Mouse (Mus musculus) forebrain, embryonic 12.5 days (tissue): ENCODE data around the gene Angpt4. TPM values are rescaled to one million over a fixed set of nuclear protein-coding genes. Genes with fewer than 3 reads are reported as not detected.

ENCODE experiments used
- ATAC-seq: fragments of 200-750 bp; cut with Nextera tagmentation; 2 replicates; pipeline ENCODE4 v1.8.0; 2017; ENCODE audit warnings: moderate TSS enrichment; ENCODE audit not compliant: low FRiP score
- H3K27ac ChIP-seq: fragments of 300-500 bp; sonication (generic); 2 replicates; pipeline ENCODE4 v1.5.1; 2016; ENCODE audit warnings: mild to moderate bottlenecking
- H3K27me3 ChIP-seq: fragments of 300-500 bp; sonication (generic); 2 replicates; pipeline ENCODE4 v1.6.1; 2016; ENCODE audit warnings: mild to moderate bottlenecking
- H3K36me3 ChIP-seq: fragments of 300-500 bp; sonication (generic); replicated peaks from 2 replicates; pipeline ENCODE4 v1.6.1; 2016; ENCODE audit warnings: mild to moderate bottlenecking
- H3K4me1 ChIP-seq: fragments of 300-500 bp; sonication (generic); 2 replicates; pipeline ENCODE4 v1.6.1; 2016
- H3K4me2 ChIP-seq: fragments of 300-500 bp; sonication (generic); 2 replicates; pipeline ENCODE4 v1.6.1; 2016; ENCODE audit warnings: mild to moderate bottlenecking, moderate library complexity
- H3K4me3 ChIP-seq: fragments of 300-500 bp; sonication (generic); replicated peaks from 2 replicates; pipeline ENCODE4 v1.5.1; 2016; ENCODE audit warnings: mild to moderate bottlenecking
- H3K9ac ChIP-seq: fragments of 300-500 bp; sonication (generic); 2 replicates; pipeline ENCODE4 v1.6.1; 2016; ENCODE audit warnings: mild to moderate bottlenecking
- H3K9me3 ChIP-seq: fragments of 300-500 bp; sonication (generic); 2 replicates; pipeline ENCODE4 v1.6.1; 2016
- WGBS: fragments of 180-500 bp; shearing (Covaris S2); methylation state at CpG from one replicate; pipeline ENCODE4 v1.1.7; 2016; 5-methylcytosine and 5-hydroxymethylcytosine counted together
- polyA plus RNA-seq: library from polyadenylated mRNA; unstranded; fragments of >200 nt; fragmentation: Nextera tagmentation; extraction: Ambion mirVana; gene quantifications from 2 replicates; pipeline ENCODE4 v1.2.1, GENCODE M21; 2016

Gene Angpt4
- polyA plus RNA-seq, 1 experiment from 2014 or later = 0.10 TPM

DNA sequence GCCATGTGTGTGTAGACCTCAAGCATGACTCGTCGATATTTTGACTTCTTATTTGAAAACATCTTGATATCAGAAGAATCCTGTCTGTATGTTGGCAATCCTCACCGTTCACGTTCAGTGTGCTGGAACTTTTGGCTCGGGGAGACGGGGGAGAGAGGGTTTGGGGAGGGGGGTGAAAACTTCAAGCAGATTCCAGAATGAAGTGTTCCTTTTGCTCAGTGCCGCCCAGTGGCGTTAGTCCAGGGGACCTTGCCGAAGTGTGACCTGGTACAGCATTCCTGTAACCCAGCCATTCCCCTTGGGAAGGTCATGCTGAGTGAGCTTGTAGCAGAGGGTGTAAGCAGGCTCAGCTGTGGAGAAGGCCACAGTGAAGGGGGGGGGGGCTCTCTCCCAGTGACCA lies 8.1 kb downstream of the Angpt4 start:
- no peak overlapping the region for H3K9ac ChIP-seq
- peaks cover 11% of the 10 kb centered on the region; the same call in 1 of the 2 replicates for H3K4me1 ChIP-seq
- no peak overlapping the region for H3K27ac ChIP-seq
- 73% methylated on average over 9 of the region's 9 CpGs for WGBS
- H3K27me3 ChIP-seq = 0 out of 2 replicates have a peak, but pooled peaks cover 4% of the 10 kb centered on the region
- H3K4me2 ChIP-seq = no peak overlapping the region
- H3K36me3 ChIP-seq = no peaks in the 10 kb centered on the region
- H3K4me3 ChIP-seq = no peak overlapping the region
- no peaks in the 10 kb centered on the region for H3K9me3 ChIP-seq
- ATAC-seq = no peak

DNA sequence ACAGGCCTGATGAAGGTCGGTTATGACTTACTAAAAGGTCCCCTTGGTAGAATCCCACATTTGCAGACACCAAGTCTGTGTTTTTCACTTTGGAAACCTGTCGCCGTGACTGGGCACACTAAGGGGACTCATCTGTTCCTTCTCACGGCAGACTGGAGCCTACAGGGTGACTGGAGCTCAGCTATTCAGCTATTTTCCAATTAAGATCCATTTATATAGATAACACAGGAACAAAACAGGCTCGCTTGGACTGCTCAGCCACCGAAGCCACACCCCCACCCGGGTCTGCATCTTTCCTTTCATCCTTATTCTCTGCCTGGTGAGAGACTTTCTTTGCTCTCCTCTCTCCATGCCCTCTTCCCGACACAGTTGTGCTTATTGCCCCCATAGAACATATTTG lies 10.1 kb downstream of the Angpt4 start:
- no peaks in the 10 kb centered on the region for H3K36me3 ChIP-seq
- no peak overlapping the region for H3K4me3 ChIP-seq
- 0 out of 2 replicates have a peak, but pooled peaks cover 4% of the 10 kb centered on the region for H3K27me3 ChIP-seq
- no peak overlapping the region for H3K4me2 ChIP-seq
- 54% methylated on average over 8 of the region's 8 CpGs for WGBS
- no peak overlapping the region for H3K27ac ChIP-seq
- no peak overlapping the region for H3K9ac ChIP-seq
- H3K9me3 ChIP-seq = no peaks in the 10 kb centered on the region
- no peak for ATAC-seq
- peaks cover 8% of the 10 kb centered on the region; the same call in 1 of the 2 replicates for H3K4me1 ChIP-seq

DNA sequence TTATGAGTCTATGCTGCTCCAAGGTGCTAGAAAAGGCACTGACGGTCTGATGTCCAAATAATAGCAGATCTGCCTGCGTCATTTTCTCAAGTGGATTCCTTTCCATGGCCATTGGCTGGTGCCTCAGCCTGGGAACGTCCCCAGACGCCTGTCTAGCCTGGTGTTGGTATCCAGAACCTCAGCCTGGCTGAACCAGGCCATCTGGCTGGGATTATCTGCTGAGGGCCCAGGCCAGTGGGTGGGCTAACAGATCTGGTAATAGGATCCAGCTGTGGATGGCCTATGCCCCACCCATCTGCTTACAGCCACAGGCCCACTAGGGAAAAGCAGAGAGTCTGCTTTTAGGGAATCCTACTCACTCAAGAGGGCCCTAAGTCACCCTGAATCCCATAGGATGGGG lies 10.6 kb downstream of the Angpt4 start:
- Histone ChIP-seq H3K36me3 (no peaks in the 10 kb centered on the region), H3K4me2 (no peak overlapping the region), H3K4me1 (peaks cover 7% of the 10 kb centered on the region; the same call in 1 of the 2 replicates), H3K27ac (no peak overlapping the region), H3K4me3 (no peak overlapping the region), H3K27me3 (0 out of 2 replicates have a peak, but pooled peaks cover 4% of the 10 kb centered on the region), H3K9ac (no peak overlapping the region), H3K9me3 (no peaks in the 10 kb centered on the region)
- ATAC-seq = no peak
- WGBS = 55% methylated on average over 4 of the region's 4 CpGs

DNA sequence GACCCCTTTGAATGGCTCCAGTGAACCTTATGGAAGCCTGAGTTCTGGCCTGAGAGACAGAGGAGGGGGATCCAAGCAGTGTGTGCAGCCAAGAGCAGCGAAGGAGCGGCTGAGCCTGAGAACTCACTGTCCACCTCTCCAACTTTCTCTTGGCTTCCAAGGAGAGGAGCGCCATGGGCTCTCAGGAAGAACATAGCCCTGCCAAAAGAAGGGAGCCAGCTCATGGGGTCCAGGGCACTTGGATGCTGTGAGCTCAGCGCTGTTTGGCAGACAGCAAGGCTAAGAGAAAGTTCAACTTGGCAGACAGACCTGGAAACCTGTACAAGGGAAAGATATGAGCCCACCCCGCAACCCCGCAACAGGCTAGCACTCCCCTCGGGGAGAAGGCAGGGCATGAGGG lies 13.3 kb downstream of the Angpt4 start:
- H3K4me3 ChIP-seq = no peak overlapping the region
- no peaks in the 10 kb centered on the region for H3K9me3 ChIP-seq
- H3K36me3 ChIP-seq = no peaks in the 10 kb centered on the region
- no peak overlapping the region for H3K4me2 ChIP-seq
- no peak for ATAC-seq
- no peak overlapping the region for H3K27ac ChIP-seq
- WGBS = 84% methylated on average over 7 of the region's 7 CpGs
- H3K9ac ChIP-seq = no peak overlapping the region
- peaks cover 7% of the 10 kb centered on the region; the same call in 1 of the 2 replicates for H3K4me1 ChIP-seq
- no peaks in the 10 kb centered on the region for H3K27me3 ChIP-seq

DNA sequence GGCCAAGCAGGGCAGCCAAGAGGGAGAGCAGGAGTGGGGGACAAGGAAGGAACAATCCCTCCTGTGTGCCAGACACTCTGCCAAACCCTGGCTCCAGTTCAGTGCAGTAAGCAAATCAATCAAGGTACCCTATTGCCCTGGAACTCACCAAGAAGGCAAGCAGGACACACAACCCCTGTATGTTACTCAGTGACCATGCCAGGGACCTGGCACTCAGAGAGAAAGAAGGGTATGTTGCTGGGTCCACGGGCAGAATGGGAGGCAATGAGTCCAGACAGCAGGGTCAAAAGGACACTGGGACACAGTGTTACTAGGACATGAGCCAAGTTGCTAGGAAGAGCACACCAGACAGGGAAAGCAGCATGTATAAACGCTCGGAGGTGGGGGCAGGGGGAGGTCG lies 14.7 kb downstream of the Angpt4 start:
- Histone ChIP-seq H3K9ac (no peak overlapping the region), H3K36me3 (no peaks in the 10 kb centered on the region), H3K27me3 (no peaks in the 10 kb centered on the region), H3K4me3 (no peak overlapping the region), H3K4me1 (peaks cover 7% of the 10 kb centered on the region; the same call in 1 of the 2 replicates), H3K27ac (no peak overlapping the region), H3K4me2 (no peak overlapping the region), H3K9me3 (no peaks in the 10 kb centered on the region)
- WGBS = 80% methylated on average over 4 of the region's 4 CpGs
- no peak for ATAC-seq

DNA sequence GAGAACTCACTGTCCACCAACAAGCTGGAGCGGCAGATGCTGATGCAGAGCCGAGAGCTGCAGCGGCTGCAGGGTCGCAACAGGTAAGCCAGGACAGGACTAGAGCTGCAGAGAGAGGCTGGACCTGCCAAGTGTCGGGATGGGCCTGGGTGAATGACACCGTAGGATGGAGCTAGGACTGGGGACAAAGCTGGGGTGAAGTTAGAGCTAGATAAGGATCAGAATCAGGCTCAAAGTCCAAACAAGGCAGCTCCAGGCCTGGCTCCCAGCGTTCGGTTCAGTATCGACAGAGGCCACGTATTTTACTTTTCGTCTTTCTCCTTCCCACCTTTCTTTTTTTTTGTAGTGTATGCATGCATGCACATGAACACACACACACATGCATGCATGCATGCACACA lies 16.1 kb downstream of the Angpt4 start:
- WGBS = 90% methylated on average over 11 of the region's 11 CpGs
- no peaks in the 10 kb centered on the region for H3K4me1 ChIP-seq
- no peak overlapping the region for H3K27ac ChIP-seq
- H3K27me3 ChIP-seq = no peaks in the 10 kb centered on the region
- no peak overlapping the region for H3K4me3 ChIP-seq
- ATAC-seq = no peak
- no peaks in the 10 kb centered on the region for H3K36me3 ChIP-seq
- no peaks in the 10 kb centered on the region for H3K9me3 ChIP-seq
- H3K9ac ChIP-seq = no peak overlapping the region
- no peak overlapping the region for H3K4me2 ChIP-seq

DNA sequence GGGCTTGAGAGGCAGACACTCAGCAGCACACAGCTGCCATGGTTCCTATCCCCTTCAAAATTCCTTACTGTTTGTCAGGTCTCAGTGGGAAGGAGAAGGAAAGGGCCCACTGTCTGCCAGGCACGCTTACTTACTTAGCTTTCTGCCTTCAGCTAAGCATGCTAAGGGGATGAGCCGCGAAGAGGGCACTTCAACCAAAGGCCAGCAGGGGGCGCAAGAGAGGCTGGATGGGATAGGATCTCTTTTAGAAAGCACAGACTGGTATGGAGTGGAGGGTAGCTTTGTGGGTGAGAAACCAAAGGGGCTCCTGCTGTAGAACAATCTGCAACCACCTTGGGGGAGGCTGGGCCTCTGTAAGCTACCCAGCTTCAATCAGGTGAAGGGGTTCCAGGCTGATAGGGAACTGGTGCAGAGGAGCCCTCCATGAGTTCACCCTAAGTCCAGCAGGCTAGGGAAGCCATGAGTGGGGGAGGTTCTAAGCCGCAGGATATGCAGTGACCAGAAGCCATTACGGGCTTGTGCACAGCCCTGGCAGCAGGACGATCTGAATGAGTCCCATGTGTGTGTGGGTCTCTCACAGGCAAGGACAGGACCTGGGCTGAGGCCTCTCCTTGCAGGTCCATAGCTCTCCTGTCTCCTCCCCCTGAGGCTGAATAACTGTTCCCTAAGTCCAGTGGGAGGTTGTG lies 19.5 kb downstream of the Angpt4 start:
- ATAC-seq = peak; percentile 39; the same call in 1 of the 2 replicates
- 36% methylated on average over 7 of the region's 7 CpGs for WGBS

DNA sequence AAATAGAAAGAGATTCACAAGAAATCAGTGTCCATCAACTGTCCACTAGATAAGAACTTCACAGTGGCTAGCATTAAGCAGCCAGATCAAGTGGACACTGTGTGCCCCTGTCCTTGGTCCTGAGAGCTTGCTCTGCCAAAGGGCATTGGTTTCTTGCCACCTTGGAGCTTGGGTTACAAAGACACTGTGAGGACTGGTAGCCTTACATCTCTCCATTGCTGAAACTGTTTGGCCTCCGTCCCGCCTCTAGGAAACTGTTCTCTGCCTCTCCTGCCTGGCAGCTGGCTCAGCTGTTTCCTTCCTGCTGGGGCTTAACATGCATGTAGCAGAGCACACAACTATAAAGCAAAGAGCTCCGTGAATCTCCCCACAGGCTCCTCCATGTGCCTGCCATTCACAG lies 26.9 kb downstream of the Angpt4 start:
- no peaks in the 10 kb centered on the region for H3K36me3 ChIP-seq
- 0 out of 2 replicates have a peak, but pooled peaks cover 5% of the 10 kb centered on the region for H3K27me3 ChIP-seq
- H3K27ac ChIP-seq = no peak overlapping the region
- 71% methylated on average over 3 of the region's 3 CpGs for WGBS
- no peak overlapping the region for H3K4me2 ChIP-seq
- peaks cover 6% of the 10 kb centered on the region; the same call in 1 of the 2 replicates for H3K4me1 ChIP-seq
- H3K4me3 ChIP-seq = no peak overlapping the region
- no peak for ATAC-seq
- no peak overlapping the region for H3K9ac ChIP-seq
- no peaks in the 10 kb centered on the region for H3K9me3 ChIP-seq

More for the DNA sequence above, 19.5 kb downstream of the Angpt4 start:
- no peaks in the 10 kb centered on the region for H3K4me1 ChIP-seq
- no peaks in the 10 kb centered on the region for H3K36me3 ChIP-seq
- H3K4me3 ChIP-seq = no peak overlapping the region
- H3K9me3 ChIP-seq = no peaks in the 10 kb centered on the region
- H3K27me3 ChIP-seq = no peaks in the 10 kb centered on the region
- no peak overlapping the region for H3K4me2 ChIP-seq
- no peak overlapping the region for H3K9ac ChIP-seq
- H3K27ac ChIP-seq = no peak overlapping the region

DNA sequence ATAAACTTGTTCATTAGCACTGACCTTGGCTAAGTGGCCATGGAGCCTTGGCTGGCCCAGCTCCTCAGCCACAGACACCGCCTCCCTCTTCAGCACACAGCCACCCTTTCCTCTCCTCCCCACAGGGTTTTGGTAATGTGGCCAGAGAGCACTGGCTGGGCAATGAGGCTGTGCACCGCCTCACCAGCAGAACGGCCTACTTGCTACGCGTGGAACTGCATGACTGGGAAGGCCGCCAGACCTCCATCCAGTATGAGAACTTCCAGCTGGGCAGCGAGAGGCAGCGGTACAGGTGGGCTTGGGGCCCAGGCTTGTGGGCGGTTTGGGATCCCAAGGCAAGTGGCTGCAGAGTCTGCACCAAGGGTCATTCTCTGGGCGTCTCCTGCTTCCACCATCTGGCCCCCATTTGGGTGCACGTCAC lies 27.8 kb downstream of the Angpt4 start:
- no peak for ATAC-seq
- Histone ChIP-seq H3K9ac (no peak overlapping the region), H3K4me3 (no peak overlapping the region), H3K4me2 (no peak overlapping the region), H3K27ac (no peak overlapping the region), H3K4me1 (peaks cover 6% of the 10 kb centered on the region; the same call in 1 of the 2 replicates), H3K27me3 (0 out of 2 replicates have a peak, but pooled peaks cover 6% of the 10 kb centered on the region), H3K9me3 (no peaks in the 10 kb centered on the region), H3K36me3 (no peaks in the 10 kb centered on the region)
- 74% methylated on average over 11 of the region's 11 CpGs for WGBS

DNA sequence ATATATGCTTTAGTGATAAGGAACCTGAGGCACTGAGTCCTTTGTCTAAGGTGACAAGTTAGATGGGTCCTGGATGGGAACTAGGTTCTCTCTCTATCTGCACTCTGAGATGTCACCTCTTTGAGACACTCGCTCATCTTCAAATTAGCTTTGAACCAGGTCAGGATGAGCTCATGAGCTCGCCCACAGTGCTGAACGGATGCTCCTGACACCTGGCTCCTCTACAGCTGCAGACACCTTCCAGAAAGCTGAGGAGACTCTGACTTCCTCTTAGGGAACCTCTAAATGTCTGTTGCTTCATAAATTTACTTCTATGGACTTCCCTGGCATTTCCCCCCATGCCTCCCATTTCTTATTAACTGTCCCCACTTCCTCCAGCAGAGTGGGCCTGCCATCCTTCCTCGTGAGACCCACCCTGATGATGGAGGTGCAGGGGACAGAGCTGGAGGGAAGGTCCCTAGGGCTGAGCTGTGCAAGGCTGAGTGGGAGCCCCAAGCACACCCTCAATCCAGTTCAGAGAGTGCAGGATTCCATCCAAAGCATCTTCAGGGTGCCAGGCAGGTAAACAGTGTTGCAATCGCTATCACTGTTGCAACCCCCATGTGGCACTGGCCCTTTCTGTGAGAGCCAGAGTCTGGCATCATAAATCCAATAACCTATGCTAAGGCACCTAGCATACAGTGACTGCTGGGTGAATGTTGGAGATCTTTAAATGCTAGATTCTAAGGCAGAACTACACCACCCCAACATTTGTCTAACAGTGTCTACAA lies 28.8 kb downstream of the Angpt4 start:
- Histone ChIP-seq H3K4me2 (no peak overlapping the region), H3K36me3 (no peaks in the 10 kb centered on the region), H3K9ac (no peak overlapping the region), H3K4me3 (no peak overlapping the region), H3K27me3 (0 out of 2 replicates have a peak, but pooled peaks cover 6% of the 10 kb centered on the region), H3K4me1 (peaks cover 6% of the 10 kb centered on the region; the same call in 1 of the 2 replicates), H3K27ac (no peak overlapping the region), H3K9me3 (no peaks in the 10 kb centered on the region)
- no peak for ATAC-seq
- WGBS = 87% methylated on average over 5 of the region's 5 CpGs

DNA sequence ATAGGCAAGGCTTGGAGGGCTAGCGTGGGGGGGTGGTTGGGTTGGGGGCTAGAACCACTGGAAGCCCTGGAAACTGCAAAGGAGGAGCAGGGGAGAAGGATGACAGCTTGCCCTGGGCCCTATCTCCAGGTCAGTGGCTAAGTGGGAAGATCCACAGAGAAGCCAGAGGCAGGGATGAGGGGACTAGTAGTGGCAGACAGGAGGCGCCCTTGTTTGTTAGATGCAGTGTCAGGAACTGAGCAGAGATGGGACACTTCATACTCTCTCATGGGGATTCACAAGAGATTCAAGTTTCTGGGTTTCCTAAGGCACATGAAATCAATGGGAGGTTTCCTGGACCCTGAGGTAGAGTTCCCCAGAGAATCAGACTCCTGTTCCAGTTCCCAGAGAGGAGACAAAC lies 30.3 kb downstream of the Angpt4 start:
- H3K36me3 ChIP-seq = no peaks in the 10 kb centered on the region
- no peak overlapping the region for H3K4me2 ChIP-seq
- H3K9ac ChIP-seq = no peak overlapping the region
- no peak for ATAC-seq
- no peak overlapping the region for H3K4me3 ChIP-seq
- 0 out of 2 replicates have a peak, but pooled peaks cover 6% of the 10 kb centered on the region for H3K27me3 ChIP-seq
- no peaks in the 10 kb centered on the region for H3K9me3 ChIP-seq
- H3K4me1 ChIP-seq = peaks cover 6% of the 10 kb centered on the region; the same call in 1 of the 2 replicates
- 30% methylated on average over 2 of the region's 2 CpGs for WGBS
- no peak overlapping the region for H3K27ac ChIP-seq

DNA sequence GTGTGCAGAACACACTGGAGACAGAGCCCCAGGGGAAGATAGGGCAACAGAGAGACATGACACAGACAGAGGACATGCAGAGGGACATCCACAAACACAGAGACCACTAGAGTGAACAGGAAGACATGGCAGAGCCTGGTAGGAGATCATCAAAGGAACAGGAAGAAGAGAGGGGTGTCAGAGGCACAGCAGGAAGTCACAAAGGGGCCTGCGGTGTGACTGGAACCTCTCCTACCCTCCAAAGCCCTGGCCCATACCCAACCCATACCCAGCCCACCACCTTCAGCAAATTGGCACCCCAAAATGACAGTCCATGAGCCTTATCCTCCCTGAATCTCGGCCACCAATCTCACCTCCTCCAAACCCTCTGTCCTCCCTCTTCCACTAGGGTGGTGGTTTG lies 33.1 kb downstream of the Angpt4 start:
- WGBS = 67% methylated on average over 2 of the region's 2 CpGs
- no peaks in the 10 kb centered on the region for H3K9me3 ChIP-seq
- no peak overlapping the region for H3K4me3 ChIP-seq
- 0 out of 2 replicates have a peak, but pooled peaks cover 6% of the 10 kb centered on the region for H3K27me3 ChIP-seq
- H3K4me1 ChIP-seq = no peaks in the 10 kb centered on the region
- no peak overlapping the region for H3K9ac ChIP-seq
- no peak for ATAC-seq
- no peaks in the 10 kb centered on the region for H3K36me3 ChIP-seq
- no peak overlapping the region for H3K27ac ChIP-seq
- no peak overlapping the region for H3K4me2 ChIP-seq
